Mouse (Mus musculus): ENCODE data around the gene Nod2. TPM values are rescaled to one million over a fixed set of nuclear protein-coding genes. Genes with fewer than 3 reads are reported as not detected.
A peak's percentile ranks its signal among the peaks of the same experiment; 100 is the strongest.

Nod2 gene
- polyA plus RNA-seq, 1 experiment = not detected

DNA sequence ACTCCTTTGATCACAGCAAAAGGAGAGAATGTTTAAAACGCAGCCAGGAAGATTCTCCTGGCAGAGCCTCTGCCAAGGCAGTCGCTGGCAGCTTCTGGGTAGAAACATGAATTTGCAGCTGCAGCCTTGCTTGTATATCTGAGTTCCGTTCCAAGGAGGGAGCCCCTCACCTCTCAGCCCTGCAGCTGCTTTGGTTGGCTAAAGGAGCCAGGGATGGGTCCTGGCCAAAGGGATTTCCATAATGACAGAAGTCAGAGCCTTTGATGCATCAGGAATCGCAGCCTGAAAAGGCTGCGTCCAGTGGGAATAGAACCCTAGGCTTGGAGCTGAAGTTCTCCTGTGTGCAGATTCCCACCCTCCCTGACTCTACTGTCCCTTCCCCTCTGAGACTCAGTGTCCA is 32.1 kb upstream of the Nod2 start:
- no peak overlapping the region for H3K4me3 ChIP-seq (replicated peaks)
- peaks cover 78% of the 10 kb centered on the region for H3K27me3 ChIP-seq (replicated peaks)
- TF ChIP-seq FLI1 (IDR thresholded peaks at IDR 0.05; ENCODE audit: low read length) (no peak), GATA1 (IDR thresholded peaks at IDR 0.05; ENCODE audit: borderline replicate concordance, low read length) (no peak)
- peaks cover 17% of the 10 kb centered on the region for H3K4me1 ChIP-seq
- H3K9me3 ChIP-seq = no peaks in the 10 kb centered on the region
- H3K36me3 ChIP-seq (replicated peaks; ENCODE audit: low read length) = no peaks in the 10 kb centered on the region

DNA sequence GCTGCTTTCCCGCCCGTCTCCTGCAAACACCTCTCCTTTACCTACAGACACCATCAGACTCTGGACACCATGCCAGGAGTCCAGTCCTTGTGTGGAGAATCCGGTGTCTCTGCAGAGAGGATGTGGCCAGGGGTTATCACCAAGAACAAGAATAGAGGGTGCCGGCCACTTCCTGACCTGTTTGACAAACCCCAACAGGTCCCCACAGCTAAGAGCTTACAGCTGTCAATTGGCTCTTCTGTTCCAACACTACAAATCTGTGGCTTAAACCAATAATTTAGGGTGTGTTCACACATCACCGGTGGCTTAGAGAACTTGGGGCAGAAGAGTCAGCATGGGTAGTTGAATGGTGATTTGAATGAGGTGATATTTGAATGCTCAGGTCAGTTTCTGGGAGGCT is 28.5 kb upstream of the Nod2 start:
- Histone ChIP-seq H3K36me3 (replicated peaks; ENCODE audit: low read length) (no peaks in the 10 kb centered on the region), H3K9me3 (no peaks in the 10 kb centered on the region), H3K27me3 (replicated peaks) (peaks cover 77% of the 10 kb centered on the region), H3K4me3 (replicated peaks) (peak overlapping the region; percentile 72), H3K4me1 (peaks cover 23% of the 10 kb centered on the region)
- TF ChIP-seq FLI1 (IDR thresholded peaks at IDR 0.05; ENCODE audit: low read length) = no peak
- no peak for TF ChIP-seq GATA1 (IDR thresholded peaks at IDR 0.05; ENCODE audit: borderline replicate concordance, low read length)

DNA sequence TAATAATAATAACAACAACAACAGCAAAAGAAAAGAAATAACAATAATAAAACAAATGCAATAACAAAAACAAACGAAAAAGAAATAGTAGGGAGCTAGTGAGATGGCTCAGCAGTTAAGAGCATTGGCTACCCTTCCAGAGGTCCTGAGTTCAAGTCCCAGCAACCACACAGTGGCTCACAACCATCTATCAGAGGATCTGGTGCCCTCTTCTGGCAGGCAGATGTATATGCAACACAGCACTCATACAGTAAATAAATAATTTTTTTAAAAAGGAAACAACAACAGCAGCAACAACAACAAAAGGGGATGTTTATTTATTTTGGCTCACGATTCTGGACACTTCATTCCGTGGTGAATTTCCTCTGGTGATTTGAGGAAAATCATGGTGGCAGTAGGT is 27.6 kb upstream of the Nod2 start:
- Histone ChIP-seq H3K9me3 (no peaks in the 10 kb centered on the region), H3K4me1 (peaks cover 23% of the 10 kb centered on the region), H3K36me3 (replicated peaks; ENCODE audit: low read length) (no peaks in the 10 kb centered on the region), H3K4me3 (replicated peaks) (no peak overlapping the region), H3K27me3 (replicated peaks) (peaks cover 80% of the 10 kb centered on the region)
- no peak for TF ChIP-seq GATA1 (IDR thresholded peaks at IDR 0.05; ENCODE audit: borderline replicate concordance, low read length)
- TF ChIP-seq FLI1 (IDR thresholded peaks at IDR 0.05; ENCODE audit: low read length) = no peak

DNA sequence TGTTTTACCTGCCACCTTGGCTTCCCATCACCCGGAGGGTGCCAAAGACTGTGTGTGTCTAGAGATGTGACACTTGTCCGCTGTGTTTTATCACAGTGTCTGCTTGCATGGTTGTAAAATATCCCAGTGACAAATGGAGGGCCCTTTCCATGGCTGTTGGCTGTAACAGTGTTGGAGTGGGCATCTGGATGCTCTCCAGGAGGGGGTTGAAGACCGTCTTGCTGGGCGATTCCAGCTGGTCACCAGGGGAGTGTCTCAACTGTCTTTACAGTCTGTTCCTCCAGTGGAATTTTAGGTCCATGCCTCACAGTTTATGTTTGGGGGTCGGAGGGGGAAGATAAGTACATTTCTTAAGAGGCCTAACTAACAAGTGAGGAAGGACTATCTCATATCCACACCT is 26.2 kb upstream of the Nod2 start:
- no peaks in the 10 kb centered on the region for H3K9me3 ChIP-seq
- TF ChIP-seq GATA1 (IDR thresholded peaks at IDR 0.05; ENCODE audit: borderline replicate concordance, low read length) = no peak
- TF ChIP-seq FLI1 (IDR thresholded peaks at IDR 0.05; ENCODE audit: low read length) = no peak
- H3K36me3 ChIP-seq (replicated peaks; ENCODE audit: low read length) = peaks cover under 1% of the 10 kb centered on the region
- peaks cover 80% of the 10 kb centered on the region for H3K27me3 ChIP-seq (replicated peaks)
- H3K4me1 ChIP-seq = peaks cover 23% of the 10 kb centered on the region
- no peak overlapping the region for H3K4me3 ChIP-seq (replicated peaks)

DNA sequence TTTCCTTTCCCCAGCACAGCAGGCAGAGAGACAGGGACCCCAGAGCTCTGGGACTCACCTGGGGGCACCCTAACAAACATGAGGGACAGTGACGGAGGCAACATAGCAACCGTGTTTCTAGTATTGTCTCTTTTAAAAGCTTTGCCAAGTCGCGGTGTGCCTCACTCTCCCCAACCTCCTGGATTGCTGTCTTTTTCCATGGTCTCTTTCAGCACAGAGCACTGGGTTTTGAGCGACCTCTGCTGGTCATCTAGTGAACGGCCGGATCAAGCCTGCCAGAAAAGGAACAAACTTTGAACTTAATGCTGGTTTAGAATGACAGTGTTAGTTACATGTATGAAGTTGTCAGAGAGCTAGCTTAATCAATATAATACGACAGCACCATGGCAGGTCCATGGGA is 25.7 kb upstream of the Nod2 start:
- Histone ChIP-seq H3K4me1 (peaks cover 23% of the 10 kb centered on the region), H3K27me3 (replicated peaks) (peaks cover 81% of the 10 kb centered on the region), H3K36me3 (replicated peaks; ENCODE audit: low read length) (peaks cover 4% of the 10 kb centered on the region), H3K9me3 (no peaks in the 10 kb centered on the region), H3K4me3 (replicated peaks) (peak overlapping the region; percentile 56)
- TF ChIP-seq FLI1 (IDR thresholded peaks at IDR 0.05; ENCODE audit: low read length) = no peak
- TF ChIP-seq GATA1 (IDR thresholded peaks at IDR 0.05; ENCODE audit: borderline replicate concordance, low read length) = no peak

DNA sequence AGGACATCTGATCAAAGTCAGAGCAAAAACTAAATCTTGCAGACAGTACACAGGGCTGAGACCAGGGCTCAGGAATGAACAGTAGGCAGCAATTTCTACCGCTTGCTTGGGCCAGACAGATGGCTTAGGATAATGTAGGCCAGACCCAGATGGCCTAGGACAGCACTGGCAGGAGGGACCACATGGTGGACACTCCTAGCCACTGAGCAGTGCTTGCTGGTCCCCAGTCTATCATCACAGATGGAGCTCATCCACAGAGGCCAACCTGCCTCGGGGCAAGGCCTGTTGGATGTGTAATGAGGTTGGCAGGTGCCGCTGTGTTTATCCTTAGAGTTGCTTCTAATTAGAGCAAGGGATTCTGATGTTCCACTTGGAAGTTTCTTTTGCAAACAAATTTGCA is 23.8 kb upstream of the Nod2 start:
- Histone ChIP-seq H3K4me1 (peaks cover 27% of the 10 kb centered on the region), H3K9me3 (peaks cover 10% of the 10 kb centered on the region), H3K27me3 (replicated peaks) (peaks cover 82% of the 10 kb centered on the region), H3K4me3 (replicated peaks) (no peak overlapping the region), H3K36me3 (replicated peaks; ENCODE audit: low read length) (peaks cover 18% of the 10 kb centered on the region)
- no peak for TF ChIP-seq GATA1 (IDR thresholded peaks at IDR 0.05; ENCODE audit: borderline replicate concordance, low read length)
- TF ChIP-seq FLI1 (IDR thresholded peaks at IDR 0.05; ENCODE audit: low read length) = no peak

DNA sequence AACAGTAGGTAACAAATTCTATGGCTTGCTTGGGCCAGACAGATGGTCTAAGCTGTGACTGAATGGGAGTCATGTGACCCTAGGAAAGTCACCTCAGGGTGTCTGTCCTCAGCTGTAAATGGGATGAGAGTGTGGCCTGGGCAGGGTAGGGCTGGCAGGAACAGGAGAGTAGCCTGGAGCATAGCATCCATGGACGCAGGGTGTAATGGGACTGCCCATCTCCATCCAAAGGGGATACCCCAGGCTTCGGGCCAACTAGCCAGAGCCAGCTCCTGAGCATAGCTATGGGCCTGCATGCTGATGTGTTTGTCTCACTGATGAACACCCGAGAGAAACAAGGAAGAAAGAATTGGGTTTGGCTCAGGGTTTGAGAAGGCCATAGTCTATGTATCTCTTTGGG is 22.8 kb upstream of the Nod2 start:
- Histone ChIP-seq H3K4me3 (replicated peaks) (no peak overlapping the region), H3K9me3 (peaks cover 10% of the 10 kb centered on the region), H3K4me1 (peaks cover 18% of the 10 kb centered on the region), H3K36me3 (replicated peaks; ENCODE audit: low read length) (peaks cover 27% of the 10 kb centered on the region), H3K27me3 (replicated peaks) (peaks cover 82% of the 10 kb centered on the region)
- no peak for TF ChIP-seq GATA1 (IDR thresholded peaks at IDR 0.05; ENCODE audit: borderline replicate concordance, low read length)
- TF ChIP-seq FLI1 (IDR thresholded peaks at IDR 0.05; ENCODE audit: low read length) = no peak

DNA sequence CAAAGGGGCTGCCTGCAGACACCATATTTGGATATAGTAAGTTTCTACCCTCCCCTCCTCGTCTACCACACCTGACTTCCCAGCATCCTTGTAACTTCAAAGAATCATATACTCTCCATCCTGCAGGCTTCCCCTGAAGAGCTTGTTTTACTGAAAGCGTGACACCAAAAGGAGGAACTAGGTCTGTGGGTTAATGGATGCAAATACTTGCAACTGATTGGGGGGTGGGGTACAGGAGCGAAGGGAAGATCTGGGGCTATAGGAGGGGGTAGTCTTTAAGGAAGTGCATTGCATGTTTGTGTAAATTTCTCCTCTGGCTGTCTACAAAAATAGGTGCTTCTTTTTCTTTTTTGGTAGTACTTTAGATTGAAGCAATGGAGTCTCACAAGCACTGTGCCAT is 20.7 kb upstream of the Nod2 start:
- TF ChIP-seq FLI1 (IDR thresholded peaks at IDR 0.05; ENCODE audit: low read length) = no peak
- no peak for TF ChIP-seq GATA1 (IDR thresholded peaks at IDR 0.05; ENCODE audit: borderline replicate concordance, low read length)
- H3K9me3 ChIP-seq = peaks cover 10% of the 10 kb centered on the region
- H3K4me1 ChIP-seq = peaks cover 28% of the 10 kb centered on the region
- H3K27me3 ChIP-seq (replicated peaks) = peaks cover 70% of the 10 kb centered on the region
- H3K36me3 ChIP-seq (replicated peaks; ENCODE audit: low read length) = peaks cover 36% of the 10 kb centered on the region
- no peak overlapping the region for H3K4me3 ChIP-seq (replicated peaks)

DNA sequence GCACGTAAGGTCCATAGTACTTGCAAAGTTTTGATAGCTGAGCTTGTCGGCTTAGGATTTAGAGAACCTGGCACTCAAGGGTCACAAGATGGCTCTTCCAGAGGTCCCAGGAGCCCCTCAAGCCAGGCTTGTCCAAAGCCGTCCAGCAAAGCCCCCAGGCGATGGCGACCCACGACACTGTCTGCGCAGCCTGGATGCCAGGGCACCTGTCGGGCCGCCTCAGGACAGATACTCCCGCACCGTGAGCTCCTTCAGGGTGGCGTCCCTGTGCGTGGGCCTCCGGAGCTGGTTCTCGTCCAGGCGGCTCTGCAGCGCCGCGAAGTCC is 20.2 kb upstream of the Nod2 start:
- peaks cover 75% of the 10 kb centered on the region for H3K27me3 ChIP-seq (replicated peaks)
- H3K4me1 ChIP-seq = peaks cover 32% of the 10 kb centered on the region
- peaks cover 40% of the 10 kb centered on the region for H3K36me3 ChIP-seq (replicated peaks; ENCODE audit: low read length)
- peaks cover 10% of the 10 kb centered on the region for H3K9me3 ChIP-seq
- no peak for TF ChIP-seq GATA1 (IDR thresholded peaks at IDR 0.05; ENCODE audit: borderline replicate concordance, low read length)
- no peak for TF ChIP-seq FLI1 (IDR thresholded peaks at IDR 0.05; ENCODE audit: low read length)
- H3K4me3 ChIP-seq (replicated peaks) = peak overlapping the region; percentile 87

DNA sequence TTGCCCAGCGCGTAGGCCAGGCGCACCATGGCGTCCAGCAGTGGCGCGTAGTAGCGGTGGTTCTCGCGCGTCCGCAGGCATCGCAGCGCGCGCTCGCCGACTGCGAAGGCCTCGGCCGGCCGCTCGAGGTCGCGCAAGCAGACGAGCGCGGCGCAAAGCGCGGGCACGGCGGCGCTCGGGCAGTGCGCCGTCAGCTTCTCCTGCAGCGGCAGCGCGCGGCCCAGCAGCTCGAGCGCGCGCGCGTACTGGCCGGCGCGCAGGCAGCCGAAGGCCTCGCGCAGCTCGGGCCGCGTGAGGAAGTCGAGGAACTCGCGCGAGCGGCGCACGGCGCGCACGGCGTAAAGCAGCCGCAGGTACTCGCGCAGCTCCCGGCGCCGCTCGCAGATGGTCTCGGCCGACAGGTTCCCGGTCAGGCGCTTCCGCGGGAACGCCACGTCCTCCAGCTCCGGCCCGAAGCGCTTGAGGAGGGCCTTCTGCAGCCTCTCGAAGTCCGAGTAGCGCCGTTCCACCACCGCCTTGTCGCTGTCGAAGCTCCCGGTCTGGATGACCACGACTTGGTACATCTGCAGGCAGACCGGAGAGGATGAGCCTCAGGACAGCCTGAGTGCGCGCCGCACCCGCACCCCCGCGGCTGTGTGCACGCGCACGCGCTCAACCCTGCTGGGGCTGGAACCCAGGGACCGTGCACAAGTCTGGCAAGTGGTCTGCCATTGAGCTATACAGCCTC is 19.7 kb upstream of the Nod2 start:
- H3K36me3 ChIP-seq (replicated peaks; ENCODE audit: low read length) = peaks cover 40% of the 10 kb centered on the region
- peaks cover 37% of the 10 kb centered on the region for H3K4me1 ChIP-seq
- peak overlapping the region; percentile 87 for H3K4me3 ChIP-seq (replicated peaks)
- H3K27me3 ChIP-seq (replicated peaks) = peaks cover 74% of the 10 kb centered on the region
- no peak for TF ChIP-seq GATA1 (IDR thresholded peaks at IDR 0.05; ENCODE audit: borderline replicate concordance, low read length)
- no peak for TF ChIP-seq FLI1 (IDR thresholded peaks at IDR 0.05; ENCODE audit: low read length)
- peaks cover 10% of the 10 kb centered on the region for H3K9me3 ChIP-seq
